Mouse (Mus musculus) kidney, embryonic 15.5 days (tissue): ENCODE measurements around the gene Car2. TPM values are rescaled to one million over a fixed set of nuclear protein-coding genes. Genes with fewer than 3 reads are reported as not detected.

ENCODE experiments used
- polyA plus RNA-seq: library from polyadenylated mRNA; unstranded; fragments of >200 nt; fragmentation: Nextera tagmentation; extraction: Ambion mirVana; gene quantifications from 2 replicates; pipeline ENCODE4 v1.2.1, GENCODE M21; 2015

Gene Car2
- polyA plus RNA-seq, 1 experiment from 2014 or later = 87.0 TPM

Other genes with a start within 250 kb of the Car2 start
- gene Car13, start 244.5 kb upstream of the Car2 start, polyA plus RNA-seq = 3.4 and 3.5 TPM in 2 replicates
- gene Car1, start 77.9 kb upstream of the Car2 start, polyA plus RNA-seq = 0.17 and 0.18 TPM in 2 replicates
- 18.8 and 39.6 TPM in 2 replicates for gene Car3, start 22.8 kb upstream of the Car2 start, polyA plus RNA-seq